Mouse (Mus musculus): Measurements from ENCODE around the gene Cldn7. TPM values are rescaled to one million over a fixed set of nuclear protein-coding genes. Genes with fewer than 3 reads are reported as not detected.
A peak's percentile ranks its signal among the peaks of the same experiment; 100 is the strongest.
"Not testable (repeated sequence)": the region's sequence is repeated elsewhere in the genome, so short reads cannot be mapped to it uniquely, and the experiment has no call there.

The Cldn7 gene
- polyA plus RNA-seq, 1 experiment from 2014 or later = 0.40 TPM

GRCm38 (mm10) chr11:70010548-70010947, 46.0 kb downstream of the Cldn7 start:
- Histone ChIP-seq H3K27me3 (ENCODE audit: control insufficient read depth, insufficient read depth, low read depth, low read length) (no peaks in the 10 kb centered on the region), H3K4me3 (ENCODE audit: low read depth, low read length) (no peak overlapping the region), H3K4me2 (ENCODE audit: low read length) (no peak overlapping the region), H3K27ac (ENCODE audit: low read length) (no peak overlapping the region), H3K9me3 (replicated peaks; ENCODE audit: control insufficient read depth, low read length, poor library complexity, severe bottlenecking) (no peaks in the 10 kb centered on the region), H3K36me3 (ENCODE audit: control insufficient read depth, insufficient read depth, low read length) (peaks cover 63% of the 10 kb centered on the region), H3K4me1 (ENCODE audit: control insufficient read depth, insufficient read depth, low read length) (peaks cover 8% of the 10 kb centered on the region), H3K9ac (ENCODE audit: low read depth, low read length) (no peak overlapping the region)
- WGBS = 90% methylated on average over 12 of the region's 12 CpGs
- ATAC-seq = no peak

DNA sequence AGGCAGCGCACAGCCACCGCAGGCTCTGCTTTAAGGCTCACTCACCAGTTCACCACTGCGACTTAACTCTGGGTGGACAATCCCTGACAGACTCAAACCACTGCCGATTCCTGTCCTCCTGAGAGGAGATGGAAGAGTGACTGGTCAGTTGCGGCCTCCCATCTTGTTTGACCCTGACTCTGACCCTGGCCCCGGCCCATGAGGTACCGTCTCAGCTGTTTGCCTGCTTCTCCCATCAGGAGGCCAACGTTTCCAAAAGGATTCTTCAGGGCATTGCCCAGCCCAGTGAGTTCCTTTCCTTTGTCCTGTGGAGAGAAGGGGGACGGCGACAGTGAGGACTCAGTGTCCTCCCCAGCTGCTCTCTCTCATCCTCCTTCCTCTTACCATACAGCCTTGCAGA, 46.4 kb downstream of the Cldn7 start:
- WGBS = 76% methylated on average over 10 of the region's 10 CpGs
- peaks cover 10% of the 10 kb centered on the region for H3K4me1 ChIP-seq (ENCODE audit: control insufficient read depth, insufficient read depth, low read length)
- no peaks in the 10 kb centered on the region for H3K9me3 ChIP-seq (replicated peaks; ENCODE audit: control insufficient read depth, low read length, poor library complexity, severe bottlenecking)
- H3K4me2 ChIP-seq (ENCODE audit: low read length) = no peak overlapping the region
- ATAC-seq = no peak
- H3K27me3 ChIP-seq (ENCODE audit: control insufficient read depth, insufficient read depth, low read depth, low read length) = no peaks in the 10 kb centered on the region
- no peak overlapping the region for H3K4me3 ChIP-seq (ENCODE audit: low read depth, low read length)
- no peak overlapping the region for H3K27ac ChIP-seq (ENCODE audit: low read length)
- peaks cover 60% of the 10 kb centered on the region for H3K36me3 ChIP-seq (ENCODE audit: control insufficient read depth, insufficient read depth, low read length)
- no peak overlapping the region for H3K9ac ChIP-seq (ENCODE audit: low read depth, low read length)

DNA sequence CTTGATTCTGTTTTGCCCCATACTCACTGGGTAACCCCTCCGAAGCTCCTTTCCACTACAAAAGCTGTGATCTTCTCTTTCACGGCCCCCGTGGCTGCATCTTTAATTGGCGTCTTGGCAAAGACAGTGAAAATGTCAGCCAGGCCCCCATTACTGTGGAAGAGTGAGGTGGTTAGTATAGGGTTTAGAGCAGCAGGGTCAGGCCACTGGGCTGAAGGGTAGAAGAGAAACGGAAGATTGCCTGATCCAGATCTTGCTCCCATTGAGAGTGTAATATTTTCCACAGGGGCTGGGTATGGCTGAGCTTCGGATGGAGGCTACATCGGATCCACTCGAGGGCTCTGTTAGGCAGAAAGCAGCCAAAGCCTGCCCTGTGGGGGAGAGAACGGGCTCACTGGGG, 48.4 kb downstream of the Cldn7 start:
- peaks cover 41% of the 10 kb centered on the region for H3K36me3 ChIP-seq (ENCODE audit: control insufficient read depth, insufficient read depth, low read length)
- no peak for ATAC-seq
- 85% methylated on average over 9 of the region's 9 CpGs for WGBS
- peaks cover 22% of the 10 kb centered on the region for H3K4me1 ChIP-seq (ENCODE audit: control insufficient read depth, insufficient read depth, low read length)
- no peaks in the 10 kb centered on the region for H3K27me3 ChIP-seq (ENCODE audit: control insufficient read depth, insufficient read depth, low read depth, low read length)
- H3K27ac ChIP-seq (ENCODE audit: low read length) = no peak overlapping the region
- no peak overlapping the region for H3K4me3 ChIP-seq (ENCODE audit: low read depth, low read length)
- no peak overlapping the region for H3K9ac ChIP-seq (ENCODE audit: low read depth, low read length)
- H3K9me3 ChIP-seq (replicated peaks; ENCODE audit: control insufficient read depth, low read length, poor library complexity, severe bottlenecking) = no peaks in the 10 kb centered on the region
- no peak overlapping the region for H3K4me2 ChIP-seq (ENCODE audit: low read length)

GRCm38 (mm10) chr11:70013408-70013807, 48.8 kb downstream of the Cldn7 start:
- Histone ChIP-seq H3K9me3 (replicated peaks; ENCODE audit: control insufficient read depth, low read length, poor library complexity, severe bottlenecking) (no peaks in the 10 kb centered on the region), H3K9ac (ENCODE audit: low read depth, low read length) (no peak overlapping the region), H3K27me3 (ENCODE audit: control insufficient read depth, insufficient read depth, low read depth, low read length) (no peaks in the 10 kb centered on the region), H3K4me2 (ENCODE audit: low read length) (no peak overlapping the region), H3K4me3 (ENCODE audit: low read depth, low read length) (no peak overlapping the region), H3K27ac (ENCODE audit: low read length) (no peak overlapping the region), H3K4me1 (ENCODE audit: control insufficient read depth, insufficient read depth, low read length) (peaks cover 23% of the 10 kb centered on the region), H3K36me3 (ENCODE audit: control insufficient read depth, insufficient read depth, low read length) (peaks cover 37% of the 10 kb centered on the region)
- ATAC-seq = no peak
- WGBS = 88% methylated on average over 3 of the region's 3 CpGs

- Histone ChIP-seq H3K9ac (ENCODE audit: low read depth, low read length) (no peak overlapping the region), H3K9me3 (replicated peaks; ENCODE audit: control insufficient read depth, low read length, poor library complexity, severe bottlenecking) (no peaks in the 10 kb centered on the region), H3K4me2 (ENCODE audit: low read length) (peak overlapping the region; percentile 78), H3K4me3 (ENCODE audit: low read depth, low read length) (no peak overlapping the region), H3K27ac (ENCODE audit: low read length) (no peak overlapping the region), H3K36me3 (ENCODE audit: control insufficient read depth, insufficient read depth, low read length) (peaks cover 31% of the 10 kb centered on the region), H3K4me1 (ENCODE audit: control insufficient read depth, insufficient read depth, low read length) (peaks cover 23% of the 10 kb centered on the region), H3K27me3 (ENCODE audit: control insufficient read depth, insufficient read depth, low read depth, low read length) (no peaks in the 10 kb centered on the region)
- WGBS = 61% methylated on average over 5 of the region's 5 CpGs
- ATAC-seq = no peak
These were observed 49.5 kb downstream of the Cldn7 start for GRCm38 (mm10) chr11:70014051-70014450.

DNA sequence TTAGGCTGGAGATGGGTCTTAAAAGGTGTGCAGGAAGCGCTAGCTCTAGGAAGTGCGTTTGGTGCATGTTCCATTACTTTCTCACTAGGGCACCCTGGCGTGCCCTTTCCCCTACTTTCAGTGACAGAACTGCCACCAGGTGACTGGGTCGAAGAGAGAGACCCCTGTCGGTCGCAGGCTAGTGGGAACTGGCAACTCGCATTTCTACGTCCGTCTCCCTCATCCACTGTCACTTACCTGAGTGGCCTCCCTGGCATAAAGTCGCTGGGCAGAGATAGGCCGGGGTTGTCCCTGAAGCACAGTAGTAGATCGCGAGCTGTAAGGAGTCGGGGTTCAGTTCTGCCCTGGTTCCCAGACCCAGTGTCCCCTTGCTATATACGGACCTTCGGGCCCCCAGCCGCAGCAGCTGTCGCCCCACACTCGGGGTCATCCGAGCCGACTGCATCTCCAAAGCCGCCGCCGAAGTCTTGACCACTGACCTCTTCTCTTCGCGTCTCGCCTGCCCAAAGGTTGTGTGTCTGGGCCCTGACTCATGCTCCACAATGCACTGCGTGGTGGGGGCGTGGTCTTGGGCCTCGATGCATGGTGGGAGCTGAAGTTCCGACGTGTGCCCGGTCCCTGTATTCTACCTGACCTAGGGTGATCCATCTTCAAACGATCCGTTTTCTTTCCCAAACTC, 50.4 kb downstream of the Cldn7 start, which contains the start of gene Acadvl:
TSS of gene Acadvl (minus strand) at position 532 of the 679 bp plus-strand sequence.
- peak; percentile 83 for ATAC-seq
- Histone ChIP-seq H3K4me1 (ENCODE audit: control insufficient read depth, insufficient read depth, low read length) (peaks cover 31% of the 10 kb centered on the region), H3K9me3 (replicated peaks; ENCODE audit: control insufficient read depth, low read length, poor library complexity, severe bottlenecking) (no peaks in the 10 kb centered on the region), H3K27ac (ENCODE audit: low read length) (peak within 1 kb of the TSS; percentile 81), H3K9ac (ENCODE audit: low read depth, low read length) (peak within 1 kb of the TSS; percentile 79), H3K4me2 (ENCODE audit: low read length) (peak within 1 kb of the TSS; percentile 78), H3K4me3 (ENCODE audit: low read depth, low read length) (peak within 1 kb of the TSS; percentile 54), H3K36me3 (ENCODE audit: control insufficient read depth, insufficient read depth, low read length) (peaks cover 22% of the 10 kb centered on the region), H3K27me3 (ENCODE audit: control insufficient read depth, insufficient read depth, low read depth, low read length) (no peaks in the 10 kb centered on the region)
- WGBS = under 1% methylated on average over 35 of the region's 35 CpGs

DNA sequence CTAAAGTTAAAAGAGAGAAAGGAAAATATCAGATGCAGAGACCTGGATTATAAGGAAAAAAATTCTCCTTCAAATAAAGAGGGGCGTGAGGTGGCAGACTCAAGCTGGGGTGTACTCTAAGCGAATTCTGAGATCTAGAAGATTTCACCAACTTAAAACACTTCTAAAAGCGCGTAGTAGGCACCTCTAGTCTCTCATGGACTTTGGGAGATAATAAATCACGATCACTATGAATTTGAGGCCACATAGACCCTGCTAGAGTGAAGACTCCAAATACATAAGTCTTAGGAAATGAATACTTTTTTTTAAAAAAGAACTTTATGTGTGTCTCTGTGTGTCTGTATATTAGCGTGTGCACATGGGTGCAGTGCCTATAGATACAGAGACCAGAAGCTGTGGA, 51.1 kb downstream of the Cldn7 start:
- no peaks in the 10 kb centered on the region for H3K27me3 ChIP-seq (ENCODE audit: control insufficient read depth, insufficient read depth, low read depth, low read length)
- peak overlapping the region; percentile 78 for H3K4me2 ChIP-seq (ENCODE audit: low read length)
- ATAC-seq = no peak
- no peaks in the 10 kb centered on the region for H3K9me3 ChIP-seq (replicated peaks; ENCODE audit: control insufficient read depth, low read length, poor library complexity, severe bottlenecking)
- H3K27ac ChIP-seq (ENCODE audit: low read length) = no peak overlapping the region
- H3K36me3 ChIP-seq (ENCODE audit: control insufficient read depth, insufficient read depth, low read length) = peaks cover 16% of the 10 kb centered on the region
- 70% methylated on average over 6 of the region's 6 CpGs for WGBS
- H3K4me3 ChIP-seq (ENCODE audit: low read depth, low read length) = no peak overlapping the region; the same call in 1 of the 2 replicates
- no peak overlapping the region for H3K9ac ChIP-seq (ENCODE audit: low read depth, low read length)
- peaks cover 37% of the 10 kb centered on the region for H3K4me1 ChIP-seq (ENCODE audit: control insufficient read depth, insufficient read depth, low read length)

DNA sequence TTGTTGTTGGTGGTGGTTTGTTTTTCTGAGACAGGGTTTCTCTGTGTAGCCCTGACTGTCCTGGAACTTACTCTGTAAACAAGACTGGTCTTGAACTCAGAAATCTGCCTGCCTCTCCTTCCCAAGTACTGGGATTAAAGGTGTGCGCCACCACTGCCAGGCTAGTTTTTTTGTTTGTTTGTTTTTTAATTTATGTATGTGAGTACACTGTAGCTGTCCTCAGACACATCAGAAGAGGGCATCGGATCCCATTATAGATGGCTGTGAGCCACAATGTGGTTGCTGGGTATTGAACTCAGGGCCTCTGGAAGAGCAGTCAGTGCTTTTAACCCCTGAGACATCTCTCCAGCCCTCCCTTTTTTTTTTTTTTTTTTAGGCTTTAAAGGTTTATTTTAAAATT, 51.6 kb downstream of the Cldn7 start:
- not testable (repeated sequence) for H3K9me3 ChIP-seq (replicated peaks; ENCODE audit: control insufficient read depth, low read length, poor library complexity, severe bottlenecking); H3K4me3 ChIP-seq (ENCODE audit: low read depth, low read length); H3K4me2 ChIP-seq (ENCODE audit: low read length); H3K27ac ChIP-seq (ENCODE audit: low read length); H3K9ac ChIP-seq (ENCODE audit: low read depth, low read length); H3K27me3 ChIP-seq (ENCODE audit: control insufficient read depth, insufficient read depth, low read depth, low read length); ATAC-seq
- WGBS = 76% methylated on average over 2 of the region's 2 CpGs
- Histone ChIP-seq H3K36me3 (ENCODE audit: control insufficient read depth, insufficient read depth, low read length) (peaks cover 12% of the 10 kb centered on the region), H3K4me1 (ENCODE audit: control insufficient read depth, insufficient read depth, low read length) (peaks cover 37% of the 10 kb centered on the region)

GRCm38 (mm10) chr11:70016669-70017068, 52.1 kb downstream of the Cldn7 start, which contains the start of gene Dlg4:
Gene Dlg4 (plus strand): TSS chr11:70016942.
- 50% methylated on average over 3 of the region's 3 CpGs for WGBS
- H3K4me3 ChIP-seq (ENCODE audit: low read depth, low read length) = peak within 1 kb of the TSS; percentile 66
- H3K9me3 ChIP-seq (replicated peaks; ENCODE audit: control insufficient read depth, low read length, poor library complexity, severe bottlenecking) = no peaks in the 10 kb centered on the region
- H3K36me3 ChIP-seq (ENCODE audit: control insufficient read depth, insufficient read depth, low read length) = peaks cover 8% of the 10 kb centered on the region
- H3K9ac ChIP-seq (ENCODE audit: low read depth, low read length) = peak within 1 kb of the TSS; percentile 82
- no peaks in the 10 kb centered on the region for H3K27me3 ChIP-seq (ENCODE audit: control insufficient read depth, insufficient read depth, low read depth, low read length)
- H3K4me1 ChIP-seq (ENCODE audit: control insufficient read depth, insufficient read depth, low read length) = peaks cover 37% of the 10 kb centered on the region
- no peak for ATAC-seq
- peak within 1 kb of the TSS; percentile 54 for H3K4me2 ChIP-seq (ENCODE audit: low read length)
- peak within 1 kb of the TSS; percentile 94 for H3K27ac ChIP-seq (ENCODE audit: low read length)

All from midbrain, embryonic 16.5 days (tissue).